Mouse (Mus musculus) retina, adult 2 months (tissue): ENCODE measurements around the gene Otulin.

Experiments
- DNase-seq: peaks from one replicate; pipeline ENCODE4 v3.0.0-alpha.2; 2012; ENCODE audit warnings: low read depth, low spot score

The Otulin gene

GRCm38 (mm10) chr15:27616159-27616558 is 14.3 kb downstream of the Otulin start:
- DNase-seq = no peak

GRCm38 (mm10) chr15:27613255-27613654 is 17.2 kb downstream of the Otulin start:
- no peak for DNase-seq

- DNase-seq = peak; percentile 33
Measured at GRCm38 (mm10) chr15:27612533-27613221, 17.8 kb downstream of the Otulin start.

- no peak for DNase-seq
Measured at GRCm38 (mm10) chr15:27609554-27609953, 20.9 kb downstream of the Otulin start.

- DNase-seq = no peak
Measured at GRCm38 (mm10) chr15:27605252-27605651, 25.2 kb downstream of the Otulin start.

- no peak for DNase-seq
Measured at GRCm38 (mm10) chr15:27604558-27604957, 25.9 kb downstream of the Otulin start.

GRCm38 (mm10) chr15:27600524-27600923 is 30.0 kb downstream of the Otulin start:
- DNase-seq = no peak

- no peak for DNase-seq
Measured at GRCm38 (mm10) chr15:27598786-27599385, 31.6 kb downstream of the Otulin start.

- no peak for DNase-seq
Measured at GRCm38 (mm10) chr15:27597516-27597915, 33.0 kb downstream of the Otulin start.

GRCm38 (mm10) chr15:27596463-27597140 is 33.9 kb downstream of the Otulin start:
- no peak for DNase-seq

- no peak for DNase-seq
Measured at GRCm38 (mm10) chr15:27595560-27595959, 34.9 kb downstream of the Otulin start.

GRCm38 (mm10) chr15:27594973-27595372 is 35.5 kb downstream of the Otulin start:
- DNase-seq = no peak

GRCm38 (mm10) chr15:27593717-27594116 is 36.8 kb downstream of the Otulin start:
- DNase-seq = no peak

GRCm38 (mm10) chr15:27592620-27593320 is 37.7 kb downstream of the Otulin start:
- no peak for DNase-seq

GRCm38 (mm10) chr15:27590812-27591211 is 39.7 kb downstream of the Otulin start:
- DNase-seq = no peak

- DNase-seq = no peak
Measured at GRCm38 (mm10) chr15:27588087-27588826, 42.2 kb downstream of the Otulin start.

GRCm38 (mm10) chr15:27586093-27586480 is 44.4 kb downstream of the Otulin start:
- no peak for DNase-seq

GRCm38 (mm10) chr15:27585466-27586092 is 44.9 kb downstream of the Otulin start:
- DNase-seq = no peak

- DNase-seq = no peak
Measured at GRCm38 (mm10) chr15:27583620-27584019, 46.9 kb downstream of the Otulin start.

- no peak for DNase-seq
Measured at GRCm38 (mm10) chr15:27583042-27583441, 47.5 kb downstream of the Otulin start.

- no peak for DNase-seq
Measured at GRCm38 (mm10) chr15:27582428-27582827, 48.1 kb downstream of the Otulin start.
